Mouse (Mus musculus) stomach, embryonic 16.5 days (tissue): ENCODE measurements around the gene Ikbke. TPM values are rescaled to one million over a fixed set of nuclear protein-coding genes. Genes with fewer than 3 reads are reported as not detected.

Source experiments
- polyA plus RNA-seq: library from polyadenylated mRNA; unstranded; fragments of >200 nt; fragmentation: Nextera tagmentation; extraction: Ambion mirVana; gene quantifications from 2 replicates; pipeline ENCODE4 v1.2.1, GENCODE M21; 2015

Gene Ikbke
- polyA plus RNA-seq, 1 experiment from 2014 or later, result 8.1 TPM

Other genes with a start within 250 kb of the Ikbke start
- gene Mapkapk2, start 181.8 kb downstream of the Ikbke start, polyA plus RNA-seq, result 16.6 and 18.0 TPM in 2 replicates
- 2.9 and 3.4 TPM in 2 replicates for gene Dyrk3, start 141.3 kb downstream of the Ikbke start, polyA plus RNA-seq
- 62.1 and 64.0 TPM in 2 replicates for gene Eif2d, start 126.4 kb downstream of the Ikbke start, polyA plus RNA-seq
- 7.0 and 7.1 TPM in 2 replicates for gene Rassf5, start 34.3 kb downstream of the Ikbke start, polyA plus RNA-seq
- gene Srgap2, start 247.7 kb upstream of the Ikbke start, polyA plus RNA-seq, result 12.2 and 14.2 TPM in 2 replicates
- 1.7 TPM in 2 replicates for gene Fam72a, start 248.3 kb upstream of the Ikbke start, polyA plus RNA-seq